Mouse (Mus musculus) heart, embryonic 13.5 days (tissue): ENCODE measurements around the gene Timp3. TPM values are rescaled to one million over a fixed set of nuclear protein-coding genes. Genes with fewer than 3 reads are reported as not detected.

Source experiments
- ATAC-seq: fragments of 200-750 bp; cut with Nextera tagmentation; 2 replicates; pipeline ENCODE4 v1.8.0; 2017; ENCODE audit warnings: moderate TSS enrichment; ENCODE audit not compliant: insufficient number of reproducible peaks, low FRiP score, low TSS enrichment; ENCODE audit errors: extremely low read depth
- H3K27ac ChIP-seq: fragments of 300-500 bp; sonication (generic); replicated peaks from 2 replicates; pipeline ENCODE4 v1.5.1; 2015; ENCODE audit warnings: moderate library complexity, mild to moderate bottlenecking, inconsistent platforms
- H3K27me3 ChIP-seq: fragments of 300-500 bp; sonication (generic); replicated peaks from 2 replicates; pipeline ENCODE4 v1.6.1; 2015; ENCODE audit warnings: mild to moderate bottlenecking, inconsistent platforms
- H3K36me3 ChIP-seq: fragments of 300-500 bp; sonication (generic); 2 replicates; pipeline ENCODE4 v1.6.1; 2015; ENCODE audit warnings: mild to moderate bottlenecking, inconsistent platforms
- H3K4me1 ChIP-seq: fragments of 300-500 bp; sonication (generic); 2 replicates; pipeline ENCODE4 v1.6.1; 2015; ENCODE audit warnings: inconsistent platforms
- H3K4me2 ChIP-seq: fragments of 300-500 bp; sonication (generic); 2 replicates; pipeline ENCODE4 v1.6.1; 2015; ENCODE audit warnings: inconsistent platforms, mild to moderate bottlenecking, moderate library complexity
- H3K4me3 ChIP-seq: fragments of 300-500 bp; sonication (generic); 2 replicates; pipeline ENCODE4 v1.5.1; 2015; ENCODE audit warnings: moderate library complexity, mild to moderate bottlenecking, inconsistent platforms
- H3K9ac ChIP-seq: fragments of 300-500 bp; sonication (generic); 2 replicates; pipeline ENCODE4 v1.6.1; 2015; ENCODE audit warnings: inconsistent platforms, mild to moderate bottlenecking, moderate library complexity
- H3K9me3 ChIP-seq: fragments of 300-500 bp; sonication (generic); 2 replicates; pipeline ENCODE4 v1.6.1; 2016; ENCODE audit warnings: inconsistent platforms
- WGBS: fragments of 180-500 bp; shearing (Covaris S2); methylation state at CpG from one replicate; pipeline ENCODE4 v1.1.7; 2015; ENCODE audit warnings: mixed read lengths; 5-methylcytosine and 5-hydroxymethylcytosine counted together
- polyA plus RNA-seq: library from polyadenylated mRNA; unstranded; fragments of >200 nt; fragmentation: Nextera tagmentation; extraction: Ambion mirVana; gene quantifications from 2 replicates; pipeline ENCODE4 v1.2.1, GENCODE M21; 2015

Gene Timp3
- polyA plus RNA-seq, 1 experiment from 2014 or later = 69.3 TPM

DNA sequence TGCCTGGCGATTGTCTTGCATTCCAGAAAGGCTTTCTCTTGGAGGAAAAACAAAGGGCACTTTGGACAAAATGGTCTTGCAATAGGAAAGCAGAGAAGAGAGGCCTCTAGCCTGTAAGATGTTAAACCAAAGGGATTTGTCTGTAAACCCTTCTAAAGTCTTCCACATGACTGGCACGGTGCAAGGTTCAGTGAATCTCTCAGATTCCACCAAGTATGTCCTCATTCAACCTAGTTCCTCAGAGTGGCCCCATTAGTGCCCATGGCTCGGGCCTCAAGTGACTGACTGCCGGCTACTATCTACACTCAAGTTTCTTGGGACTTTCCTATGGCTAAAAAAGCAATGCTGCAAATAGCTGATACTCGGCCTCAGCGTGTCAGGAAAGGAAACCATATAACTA, 1.8 kb upstream of the Timp3 start:
- H3K27ac ChIP-seq = no peak overlapping the region
- H3K9ac ChIP-seq = no peak overlapping the region
- 66% methylated on average over 6 of the region's 6 CpGs for WGBS
- ATAC-seq = no peak
- H3K9me3 ChIP-seq = no peaks in the 10 kb centered on the region
- H3K4me1 ChIP-seq = peaks cover 33% of the 10 kb centered on the region
- no peak overlapping the region for H3K4me2 ChIP-seq
- peaks cover 41% of the 10 kb centered on the region for H3K27me3 ChIP-seq
- H3K36me3 ChIP-seq = no peaks in the 10 kb centered on the region
- H3K4me3 ChIP-seq = no peak overlapping the region

GRCm38 (mm10) chr10:86299795-86300194, 377 bp upstream of the Timp3 start:
- ATAC-seq = no peak
- peak overlapping the region; percentile 93 for H3K4me2 ChIP-seq
- H3K4me3 ChIP-seq = peak overlapping the region; percentile 86
- H3K36me3 ChIP-seq = peaks cover 9% of the 10 kb centered on the region
- H3K4me1 ChIP-seq = peaks cover 48% of the 10 kb centered on the region
- no peaks in the 10 kb centered on the region for H3K9me3 ChIP-seq
- peak overlapping the region; percentile 91 for H3K9ac ChIP-seq
- 33% methylated on average over 6 of the region's 6 CpGs for WGBS
- H3K27me3 ChIP-seq = peaks cover 27% of the 10 kb centered on the region
- H3K27ac ChIP-seq = peak overlapping the region; percentile 54

DNA sequence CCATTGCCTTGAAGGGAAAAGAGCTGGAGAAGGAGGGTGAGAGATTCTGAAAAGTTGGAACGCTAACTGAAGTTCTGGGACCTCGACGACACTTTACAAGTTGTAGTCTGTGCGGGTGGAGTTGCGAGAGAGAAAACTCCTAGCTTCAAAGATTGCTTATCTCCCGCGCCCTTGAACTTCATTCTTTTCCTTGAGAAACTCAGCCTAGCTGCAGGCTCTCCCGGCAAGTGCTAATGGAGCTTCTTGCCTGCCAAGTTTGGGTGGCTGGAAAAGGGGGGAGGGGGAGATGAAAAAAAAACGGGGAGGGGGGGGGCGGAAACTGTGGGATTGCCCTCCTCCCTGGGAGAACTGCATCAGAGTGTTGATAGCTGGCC, 932 bp downstream of the Timp3 start:
- Histone ChIP-seq H3K9ac (peak overlapping the region; percentile 91), H3K27ac (peak overlapping the region; percentile 86), H3K4me2 (peak overlapping the region; percentile 93), H3K36me3 (peaks cover 19% of the 10 kb centered on the region), H3K9me3 (no peaks in the 10 kb centered on the region), H3K27me3 (peaks cover 15% of the 10 kb centered on the region; the same call in 1 of the 2 replicates), H3K4me1 (peaks cover 41% of the 10 kb centered on the region), H3K4me3 (peak overlapping the region; percentile 86)
- no peak for ATAC-seq
- under 1% methylated on average over 10 of the region's 10 CpGs for WGBS

GRCm38 (mm10) chr10:86301593-86302317, 1.6 kb downstream of the Timp3 start:
- H3K4me1 ChIP-seq = peaks cover 41% of the 10 kb centered on the region

DNA sequence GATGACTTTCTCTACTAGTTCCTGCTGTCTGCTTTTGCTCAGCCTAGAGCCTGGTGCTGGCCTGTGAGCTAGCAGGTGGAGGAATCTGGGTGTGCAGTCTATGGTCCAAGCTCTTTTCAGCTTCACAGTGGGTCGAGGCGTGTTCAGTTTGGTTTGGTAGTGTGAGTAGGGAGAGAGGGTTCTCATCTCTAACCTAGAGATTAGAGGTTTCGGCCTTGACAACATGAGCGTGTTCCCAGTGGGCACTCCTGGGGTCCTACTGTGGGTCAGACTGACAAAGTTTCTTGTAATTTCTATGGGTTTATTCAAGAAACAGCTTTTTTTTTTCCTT, 2.1 kb downstream of the Timp3 start:
- ATAC-seq = no peak
- Histone ChIP-seq H3K4me2 (peak overlapping the region; percentile 93), H3K9me3 (no peaks in the 10 kb centered on the region), H3K4me1 (peaks cover 41% of the 10 kb centered on the region), H3K36me3 (peaks cover 31% of the 10 kb centered on the region), H3K9ac (peak overlapping the region; percentile 91), H3K27me3 (peaks cover 6% of the 10 kb centered on the region; the same call in 1 of the 2 replicates), H3K27ac (peak overlapping the region; percentile 86), H3K4me3 (peak overlapping the region; percentile 86)
- 29% methylated on average over 4 of the region's 4 CpGs for WGBS

More at GRCm38 (mm10) chr10:86301593-86302317, 1.6 kb downstream of the Timp3 start:
- peak overlapping the region; percentile 91 for H3K9ac ChIP-seq
- no peak for ATAC-seq
- peaks cover 10% of the 10 kb centered on the region; the same call in 1 of the 2 replicates for H3K27me3 ChIP-seq
- H3K4me3 ChIP-seq = peak overlapping the region; percentile 86
- H3K27ac ChIP-seq = peak overlapping the region; percentile 86
- WGBS = 8% methylated on average over 4 of the region's 4 CpGs
- H3K9me3 ChIP-seq = no peaks in the 10 kb centered on the region
- H3K36me3 ChIP-seq = peaks cover 25% of the 10 kb centered on the region
- H3K4me2 ChIP-seq = peak overlapping the region; percentile 93

DNA sequence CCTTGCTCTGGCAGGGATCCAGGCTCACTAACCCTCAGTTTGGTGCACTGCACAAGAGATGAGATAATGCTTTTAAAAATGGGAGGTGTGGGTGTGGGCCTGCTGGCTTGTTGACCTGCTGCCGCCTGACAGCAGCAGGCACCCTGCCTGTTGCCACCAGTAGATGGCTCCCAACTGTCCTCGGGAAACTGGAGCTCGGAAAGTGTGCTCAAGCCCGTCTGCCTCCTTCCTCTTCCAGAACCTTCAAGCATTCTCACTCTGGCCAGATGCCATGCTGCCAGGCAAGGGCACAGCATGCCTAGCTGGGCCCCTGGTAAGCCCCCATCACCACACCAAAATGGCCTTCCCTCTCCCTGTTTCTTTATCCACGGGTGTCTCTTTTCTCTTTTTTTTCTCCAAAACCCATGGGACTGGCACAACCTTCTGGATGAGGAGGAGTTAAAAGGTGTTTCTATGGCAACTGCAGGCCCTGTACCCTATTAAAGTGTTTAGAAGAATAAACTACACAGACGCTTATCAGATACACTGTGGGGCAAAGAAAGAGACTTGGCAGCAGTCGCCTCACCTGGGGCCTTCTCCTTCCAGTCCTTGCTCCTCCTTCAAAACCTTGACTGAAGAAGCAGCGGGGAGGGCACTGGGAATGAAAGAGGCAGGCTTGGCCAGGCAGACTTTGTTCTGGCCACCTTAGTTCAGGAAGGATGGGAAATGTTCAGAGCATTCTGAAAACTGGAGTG, 2.8 kb downstream of the Timp3 start:
- 26% methylated on average over 8 of the region's 8 CpGs for WGBS
- Histone ChIP-seq H3K27ac (peak overlapping the region; percentile 86), H3K27me3 (peaks cover under 1% of the 10 kb centered on the region; the same call in 1 of the 2 replicates), H3K4me1 (peaks cover 41% of the 10 kb centered on the region), H3K9me3 (no peaks in the 10 kb centered on the region), H3K9ac (peak overlapping the region; percentile 91), H3K4me2 (peak overlapping the region; percentile 93), H3K36me3 (peaks cover 37% of the 10 kb centered on the region), H3K4me3 (peak overlapping the region; percentile 86)
- no peak for ATAC-seq

GRCm38 (mm10) chr10:86303495-86303876, 3.3 kb downstream of the Timp3 start:
- peak overlapping the region; percentile 65 for H3K27ac ChIP-seq

GRCm38 (mm10) chr10:86304583-86304982, 4.4 kb downstream of the Timp3 start:
- Histone ChIP-seq H3K9ac (no peak overlapping the region), H3K4me2 (no peak overlapping the region), H3K27ac (no peak overlapping the region), H3K9me3 (no peaks in the 10 kb centered on the region), H3K27me3 (no peaks in the 10 kb centered on the region), H3K36me3 (peaks cover 54% of the 10 kb centered on the region), H3K4me1 (peaks cover 45% of the 10 kb centered on the region), H3K4me3 (no peak overlapping the region)
- no peak for ATAC-seq
- WGBS = 18% methylated on average over 2 of the region's 2 CpGs

More at GRCm38 (mm10) chr10:86303495-86303876, 3.3 kb downstream of the Timp3 start:
- Histone ChIP-seq H3K27me3 (no peaks in the 10 kb centered on the region; the same call in 1 of the 2 replicates), H3K4me2 (peak overlapping the region; percentile 93), H3K4me1 (peaks cover 45% of the 10 kb centered on the region), H3K36me3 (peaks cover 43% of the 10 kb centered on the region), H3K4me3 (peak overlapping the region; percentile 86), H3K9me3 (no peaks in the 10 kb centered on the region), H3K9ac (peak overlapping the region; percentile 91)
- no peak for ATAC-seq
- WGBS = 50% methylated on average over 2 of the region's 2 CpGs

DNA sequence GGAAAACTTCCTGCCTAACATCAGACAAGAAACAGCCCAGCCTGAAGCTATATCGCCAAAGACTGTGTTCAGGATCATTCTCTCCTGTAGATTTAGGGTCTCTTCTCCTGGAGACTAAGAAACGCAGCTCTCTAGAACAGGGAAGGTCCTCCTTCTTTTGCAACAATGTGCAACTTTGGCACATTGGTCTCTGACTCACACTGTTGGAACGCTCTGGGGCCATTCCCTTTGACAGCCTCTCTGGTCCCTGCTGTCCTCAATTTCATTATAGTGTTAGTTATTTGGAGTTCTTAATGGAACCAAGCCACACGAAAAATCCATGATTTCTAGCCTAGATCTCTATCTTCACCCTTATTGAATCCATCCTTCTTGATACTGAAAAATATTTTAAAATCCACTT, 7.1 kb downstream of the Timp3 start:
- Histone ChIP-seq H3K27ac (no peak overlapping the region), H3K4me3 (no peak overlapping the region), H3K9ac (no peak overlapping the region), H3K27me3 (no peaks in the 10 kb centered on the region), H3K4me2 (no peak overlapping the region), H3K36me3 (peaks cover 59% of the 10 kb centered on the region), H3K9me3 (no peaks in the 10 kb centered on the region), H3K4me1 (peaks cover 46% of the 10 kb centered on the region)
- ATAC-seq = no peak
- WGBS = 84% methylated on average over 4 of the region's 4 CpGs

GRCm38 (mm10) chr10:86310527-86310926, 10.4 kb downstream of the Timp3 start:
- Histone ChIP-seq H3K4me1 (peaks cover 53% of the 10 kb centered on the region), H3K9ac (no peak overlapping the region), H3K9me3 (no peaks in the 10 kb centered on the region), H3K36me3 (peaks cover 52% of the 10 kb centered on the region), H3K27me3 (no peaks in the 10 kb centered on the region), H3K4me3 (no peak overlapping the region), H3K27ac (peak overlapping the region; percentile 41), H3K4me2 (no peak overlapping the region)
- 56% methylated on average over 6 of the region's 6 CpGs for WGBS
- ATAC-seq = no peak

DNA sequence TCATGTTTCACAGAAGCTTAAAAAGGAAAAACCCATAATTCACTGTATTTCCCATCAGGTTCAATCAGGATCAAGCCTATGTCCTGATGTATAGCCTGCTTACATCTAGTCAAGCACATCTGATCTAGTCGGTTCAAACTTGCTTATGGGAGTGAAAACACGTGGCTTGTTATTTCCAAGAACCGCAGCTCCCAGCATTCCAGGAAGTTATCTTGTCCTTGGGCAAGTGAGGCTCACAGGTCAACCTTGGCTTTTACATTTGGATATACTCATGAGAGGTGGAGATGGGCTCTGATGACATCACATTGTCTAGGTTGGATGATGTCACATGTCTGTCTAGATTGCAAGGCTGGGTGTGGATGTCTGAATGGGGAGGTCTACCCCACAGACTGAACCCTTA, 12.8 kb downstream of the Timp3 start:
- Histone ChIP-seq H3K4me2 (no peak overlapping the region), H3K4me3 (no peak overlapping the region), H3K4me1 (peaks cover 75% of the 10 kb centered on the region), H3K27ac (peak overlapping the region; percentile 78), H3K9ac (no peak overlapping the region), H3K9me3 (no peaks in the 10 kb centered on the region), H3K36me3 (peaks cover 36% of the 10 kb centered on the region), H3K27me3 (no peaks in the 10 kb centered on the region)
- ATAC-seq = no peak
- 79% methylated on average over 3 of the region's 3 CpGs for WGBS
